Comparison of ENCODE assay signal across 20 mouse cellular contexts in genomic region chr7:124593462-124593861, GRCm38 (mm10).
DNase-seq lines count a peak whose midpoint lies in the region; ATAC-seq lines count a peak whose summit lies in the region.
"Had no signal": no experiment of that assay in that cellular context is flagged by ENCODE, and none has a peak within 500 bp of the region (broad histone marks: within the 10 kb centered on the region; RNA-seq: fewer than 3 reads in every experiment).

No protein-coding gene starts in this region.

- peak; percentile 73; the same call in 1 of the 2 replicates for ATAC-seq in kidney, embryonic 14.5 days (ENCODE audit: low FRiP score, low TSS enrichment)
- ATAC-seq: forebrain, embryonic 13.5 days; inflammation-experienced regulatory T-cells, adult 6 months; liver, embryonic 12.5 days had no signal

- no peak overlapping the region for H3K27ac ChIP-seq in kidney, embryonic 14.5 days (ENCODE audit: low read depth, low read length)
- H3K27ac ChIP-seq: forebrain, embryonic 13.5 days; hindbrain, embryonic 12.5 days; liver, embryonic 12.5 days; neural tube, embryonic 13.5 days had no signal

- no peaks in the 10 kb centered on the region for H3K36me3 ChIP-seq in kidney, embryonic 14.5 days (ENCODE audit: control insufficient read depth, insufficient read depth, low read length)
- H3K36me3 ChIP-seq: hindbrain, embryonic 12.5 days; liver, embryonic 12.5 days; neural tube, embryonic 13.5 days had no signal

- no peak overlapping the region for H3K4me3 ChIP-seq in kidney, embryonic 14.5 days (ENCODE audit: low read length)
- H3K4me3 ChIP-seq: forebrain, embryonic 13.5 days; hindbrain, embryonic 12.5 days; liver, embryonic 12.5 days; neural tube, embryonic 13.5 days had no signal

- H3K4me2 ChIP-seq in kidney, embryonic 14.5 days (replicated peaks; ENCODE audit: low read depth, low read length) = no peak overlapping the region
- H3K4me2 ChIP-seq: forebrain, embryonic 13.5 days; hindbrain, embryonic 12.5 days; liver, embryonic 12.5 days; midbrain, embryonic 11.5 days; neural tube, embryonic 13.5 days had no signal

- no peaks in the 10 kb centered on the region for H3K27me3 ChIP-seq in kidney, embryonic 14.5 days (ENCODE audit: control insufficient read depth, insufficient read depth, low read length)
- H3K27me3 ChIP-seq: forebrain, embryonic 13.5 days; hindbrain, embryonic 12.5 days; liver, embryonic 12.5 days had no signal

- no peak overlapping the region for H3K9ac ChIP-seq in kidney, embryonic 14.5 days (ENCODE audit: low read depth, low read length)
- H3K9ac ChIP-seq: forebrain, embryonic 13.5 days; hindbrain, embryonic 12.5 days; liver, embryonic 12.5 days; neural tube, embryonic 13.5 days had no signal

- no peaks in the 10 kb centered on the region; the same call in 1 of the 2 replicates for H3K9me3 ChIP-seq in kidney, embryonic 14.5 days (ENCODE audit: control insufficient read depth, low read length)
- H3K9me3 ChIP-seq: forebrain, embryonic 13.5 days; hindbrain, embryonic 12.5 days; liver, embryonic 12.5 days; neural tube, embryonic 13.5 days had no signal

- H3K4me1 ChIP-seq in kidney, embryonic 14.5 days (ENCODE audit: control insufficient read depth, insufficient read depth, low read length) = no peaks in the 10 kb centered on the region
- H3K4me1 ChIP-seq: hindbrain, embryonic 12.5 days; liver, embryonic 12.5 days; neural tube, embryonic 13.5 days had no signal

- DNase-seq in gastrocnemius, postnatal 25 days = peak; percentile 9
- no peak for DNase-seq in gastrocnemius, postnatal 4 days (ENCODE audit: low spot score in 2 of 2)
- DNase-seq in kidney, adult 11 months = no peak
- DNase-seq in ovary, adult 18-20 months (ENCODE audit: low spot score) = peak; percentile 21
- no peak for DNase-seq in ovary, postnatal 36 days (ENCODE audit: low spot score)
- DNase-seq in kidney, postnatal 4 days = peak; percentile 27 to 32
- DNase-seq in T-cell, adult 2 months (ENCODE audit: low spot score) = no peak
- DNase-seq: adrenal gland, adult 2 months; embryo, embryonic 11 days; layer of hippocampus, postnatal 36 days; lung, postnatal 14 days; right cerebral cortex, postnatal 25 days; thymus, adult 2 months had no signal

Comparison
In these comparisons a context has a peak if more than half of its experiments do, and no peak if none do; other contexts are left out.
1. DNase-seq: peak in gastrocnemius, postnatal 25 days (single experiment), ovary, adult 18-20 months (single experiment) and kidney, postnatal 4 days (2 of 2); none in gastrocnemius, postnatal 4 days (0 of 2), kidney, adult 11 months (single experiment), ovary, postnatal 36 days (single experiment) and T-cell, adult 2 months (single experiment).